Mouse (Mus musculus) lung, postnatal 0 days (tissue): ENCODE measurements around the gene Hexim2.

Experiments used
- CTCF ChIP-seq: IDR thresholded peaks from 2 replicates; pipeline ENCODE4 v1.5.1; 2016; ENCODE audit warnings: antibody characterized with exemption, mild to moderate bottlenecking
- EP300 ChIP-seq: IDR thresholded peaks from 2 replicates; pipeline ENCODE4 v1.6.1; 2016; ENCODE audit warnings: antibody characterized with exemption, mild to moderate bottlenecking, control low read depth

- TF ChIP-seq CTCF (no peak), EP300 (no peak)
Measured at GRCm38 (mm10) chr11:103173041-103173770, 41.0 kb downstream of the Hexim2 start.
